Mouse (Mus musculus) c-Kit-positive CD71-positive TER-119-positive erythroid progenitor cells, embryonic 14.5 days (primary cell): ENCODE results near the gene Armc7.
A peak's percentile ranks its signal among the peaks of the same experiment; 100 is the strongest.
"Not testable (repeated sequence)": the region's sequence is repeated elsewhere in the genome, so short reads cannot be mapped to it uniquely, and the experiment has no call there.

Experiments
- DNase-seq: peaks from one replicate; pipeline ENCODE4 v3.0.0-alpha.2; 2013; ENCODE audit warnings: low spot score

The Armc7 gene

DNA sequence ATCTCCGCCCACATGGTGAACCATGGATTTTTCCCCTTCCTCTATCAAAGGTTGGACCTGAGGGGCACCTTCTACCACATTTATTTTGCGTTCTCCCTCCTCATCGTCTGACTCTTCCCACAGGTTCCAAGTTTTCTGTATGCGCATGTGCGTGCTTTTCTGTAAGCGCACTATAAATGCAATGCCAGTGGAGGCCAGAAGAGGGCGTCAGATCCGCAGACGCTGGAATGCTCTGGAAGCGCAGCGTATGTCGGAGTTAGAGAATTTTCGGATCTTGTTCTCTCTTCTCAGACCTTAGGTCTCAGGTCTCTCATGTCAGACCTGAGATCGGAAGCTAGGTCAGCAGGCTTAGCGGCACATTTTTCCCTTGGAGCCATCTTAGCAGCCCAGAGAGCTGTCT, 19.8 kb upstream of the Armc7 start:
- no peak for DNase-seq

GRCm38 (mm10) chr11:115456182-115456581, 19.3 kb upstream of the Armc7 start:
- DNase-seq: no peak

DNA sequence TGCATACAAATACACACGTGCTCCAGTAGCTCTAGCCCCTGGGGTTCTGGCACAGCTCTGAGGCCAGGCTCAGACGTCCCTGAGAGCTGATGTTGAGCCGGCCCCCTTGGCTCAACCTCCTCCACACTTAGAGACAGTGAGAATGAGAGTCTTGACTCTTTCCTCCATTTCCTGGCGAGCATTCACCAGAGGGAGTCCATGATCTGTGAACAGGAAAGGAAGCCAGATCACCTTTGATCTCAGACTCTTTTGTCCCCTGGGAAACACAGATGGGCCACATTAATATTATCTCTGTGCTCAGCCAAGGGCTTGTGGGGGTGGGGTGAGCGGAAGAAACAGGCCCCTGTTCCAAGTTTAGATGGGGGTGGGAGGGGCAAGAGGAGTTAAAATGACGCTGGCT, 18.1 kb upstream of the Armc7 start:
- DNase-seq: no peak

- DNase-seq: no peak
These were observed 14.5 kb upstream of the Armc7 start for GRCm38 (mm10) chr11:115460976-115461375.

DNA sequence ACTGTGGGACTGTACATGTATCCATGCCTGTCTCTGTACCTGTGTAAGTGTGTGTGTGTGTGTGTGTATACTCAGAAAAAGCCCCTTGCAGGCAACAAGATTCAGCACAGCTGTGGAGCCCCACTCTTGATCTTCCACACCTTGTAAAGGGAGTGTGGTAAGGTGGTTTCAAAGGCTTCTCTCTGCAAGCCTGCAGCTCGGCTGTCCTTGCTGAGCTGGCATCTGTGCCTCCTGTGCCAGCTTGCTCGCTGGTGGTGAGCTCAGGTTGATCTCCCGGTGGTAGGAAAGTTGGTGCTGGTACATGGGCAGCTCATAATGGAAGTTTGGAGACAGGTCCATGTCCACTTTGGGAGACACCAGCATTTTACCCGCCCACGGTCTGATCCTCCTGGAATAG, 13.6 kb upstream of the Armc7 start:
- DNase-seq: no peak

DNA sequence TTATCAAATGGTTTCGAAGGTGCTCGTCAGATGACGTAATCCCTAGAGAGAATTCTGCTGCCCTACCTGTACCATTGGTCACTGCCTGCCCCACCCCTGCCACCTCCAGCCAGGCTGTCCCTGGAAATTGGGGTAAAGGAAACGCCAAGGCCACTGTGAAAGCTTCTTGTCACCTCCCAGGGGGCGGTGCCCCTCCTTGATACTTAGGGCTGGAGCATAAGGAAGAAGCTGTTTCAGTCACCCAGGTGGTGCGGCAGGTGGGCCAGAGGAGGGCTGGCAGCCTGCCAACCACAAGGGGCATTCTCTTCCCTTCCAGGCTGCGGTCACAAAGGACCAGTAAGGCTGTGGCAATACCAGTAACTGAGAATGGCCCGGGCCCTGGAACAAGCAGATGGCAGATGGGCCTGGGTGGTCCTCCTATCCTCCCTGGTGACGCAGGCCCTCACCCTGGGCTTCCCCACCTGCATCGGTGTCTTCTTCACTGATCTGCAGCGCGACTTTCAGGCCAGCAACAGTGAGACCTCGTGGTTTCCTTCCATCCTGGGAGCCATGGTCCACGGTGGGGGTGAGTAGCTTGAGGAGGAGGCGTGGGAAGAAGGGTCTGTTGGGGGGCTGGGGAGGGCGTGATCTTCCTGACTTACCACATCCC, 13.1 kb upstream of the Armc7 start, which contains the start of gene Slc16a5:
Gene Slc16a5 (plus strand): TSS at position 232 of the 649 bp plus-strand sequence.
- no peak for DNase-seq

DNA sequence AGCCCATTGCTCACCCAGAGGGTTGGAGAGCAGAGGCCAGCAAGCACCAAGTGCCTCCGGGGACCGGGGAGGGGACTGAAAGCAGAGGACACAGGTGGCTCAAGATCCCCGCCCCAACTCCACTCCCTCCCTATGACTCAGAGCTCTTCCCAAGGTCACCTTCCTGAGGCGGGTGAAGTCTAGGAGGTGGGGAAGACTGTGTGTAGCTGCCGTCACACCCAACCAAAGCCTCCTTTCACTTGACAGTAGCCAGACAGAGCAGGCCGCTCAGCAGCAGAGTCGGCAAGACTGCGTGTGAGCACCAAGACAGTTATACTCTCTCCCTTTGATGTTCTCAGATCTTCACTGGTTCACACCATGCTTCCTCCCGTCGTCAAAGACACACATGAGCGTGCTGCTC, 12.1 kb upstream of the Armc7 start:
- no peak for DNase-seq

- DNase-seq: no peak
These were observed 10.6 kb upstream of the Armc7 start for GRCm38 (mm10) chr11:115464851-115465250.

GRCm38 (mm10) chr11:115467217-115467618, 8.2 kb upstream of the Armc7 start:
- no peak for DNase-seq

DNA sequence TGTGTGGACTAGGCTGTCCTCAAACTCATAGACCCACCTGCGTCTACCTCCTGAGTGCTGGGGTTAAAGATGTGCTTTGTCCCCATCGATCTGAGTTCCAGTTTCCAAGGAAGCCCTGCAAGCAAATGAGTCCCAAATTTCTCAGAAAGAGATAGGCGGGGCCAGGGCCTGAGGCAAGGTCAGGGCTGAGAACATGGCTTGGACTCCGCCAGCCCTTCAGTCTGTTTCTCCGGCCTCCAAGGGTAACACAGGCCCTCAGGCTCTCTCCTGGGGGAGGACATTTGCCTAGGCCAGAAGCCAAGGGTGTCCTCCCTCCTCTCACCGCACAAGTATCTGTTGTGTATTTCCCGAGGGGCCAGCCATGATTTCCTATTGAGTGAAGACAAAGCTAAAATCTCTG, 3.3 kb upstream of the Armc7 start:
- no peak for DNase-seq

DNA sequence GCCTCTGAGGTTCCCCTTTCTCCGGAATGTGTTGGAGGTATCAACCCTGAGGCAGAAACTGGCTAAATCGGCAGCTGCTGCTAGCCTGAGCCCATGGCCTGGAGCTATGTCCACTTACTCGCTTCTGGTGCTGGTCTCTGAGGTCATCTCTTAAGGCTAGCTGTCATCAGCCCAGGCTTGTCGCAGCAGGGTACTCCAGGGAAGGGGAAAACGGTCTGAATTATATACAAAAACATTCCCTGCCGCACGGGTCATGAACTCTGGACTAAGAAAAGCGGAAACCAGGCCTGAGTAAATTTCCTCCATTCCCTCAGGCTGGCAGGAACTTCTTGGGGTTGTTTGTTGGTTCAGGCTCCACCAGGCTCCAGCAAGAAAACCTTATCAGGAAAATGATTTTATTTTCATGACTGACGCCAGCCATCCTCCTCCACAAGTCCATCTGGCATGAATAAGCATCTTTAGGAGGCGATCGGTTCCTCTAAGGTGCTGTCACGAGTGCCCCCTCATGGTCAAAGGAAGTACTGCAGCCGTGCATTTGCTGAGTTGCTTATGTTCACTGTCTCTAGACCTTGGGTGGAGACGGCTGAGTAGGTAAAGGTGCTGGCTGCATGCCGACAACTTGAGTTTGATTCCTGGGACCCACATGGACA, 1.7 kb upstream of the Armc7 start:
- peak; percentile 98 for DNase-seq

DNA sequence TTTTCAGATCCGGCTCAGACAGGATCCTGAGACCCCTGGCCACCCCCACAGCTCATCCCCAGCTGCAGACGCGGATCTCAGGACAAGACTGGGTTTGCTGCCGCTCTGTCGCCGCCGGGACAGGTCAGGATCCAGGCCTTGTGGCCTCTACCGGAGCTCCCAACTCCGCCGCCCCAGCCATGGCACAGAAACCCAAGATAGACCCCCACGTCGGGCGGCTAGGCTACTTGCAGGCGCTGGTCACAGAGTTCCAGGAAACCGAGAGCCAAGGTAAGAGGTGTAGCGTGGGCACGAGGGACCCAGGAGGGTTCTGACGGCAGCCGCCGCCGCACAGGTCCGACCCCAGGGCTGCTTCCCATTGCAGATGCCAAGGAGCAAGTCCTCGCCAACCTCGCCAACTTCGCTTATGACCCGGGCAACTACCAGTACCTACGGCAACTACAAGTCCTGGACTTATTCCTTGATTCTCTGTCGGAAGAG, 331 bp downstream of the Armc7 start:
- no peak for DNase-seq

DNA sequence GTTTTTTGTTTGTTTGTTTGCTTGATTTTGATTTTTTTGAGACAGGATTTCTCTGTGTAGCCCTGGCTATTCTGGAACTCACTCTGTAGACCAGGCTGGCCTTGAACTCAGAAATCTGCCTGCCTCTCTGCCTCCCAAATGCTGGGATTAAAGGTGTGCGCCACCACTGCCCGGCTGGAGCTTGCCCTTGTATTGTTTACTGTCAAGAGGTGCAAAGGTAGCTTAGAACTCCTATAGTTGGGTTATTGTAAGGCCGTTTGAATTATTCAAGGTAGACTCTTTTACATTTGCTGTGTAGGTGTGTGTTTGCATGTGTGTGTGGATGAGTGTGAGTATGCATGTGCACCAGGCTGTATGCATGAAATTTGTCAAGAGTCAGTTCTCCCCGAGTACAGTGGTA, 1.2 kb downstream of the Armc7 start:
- DNase-seq: not testable (repeated sequence)

DNA sequence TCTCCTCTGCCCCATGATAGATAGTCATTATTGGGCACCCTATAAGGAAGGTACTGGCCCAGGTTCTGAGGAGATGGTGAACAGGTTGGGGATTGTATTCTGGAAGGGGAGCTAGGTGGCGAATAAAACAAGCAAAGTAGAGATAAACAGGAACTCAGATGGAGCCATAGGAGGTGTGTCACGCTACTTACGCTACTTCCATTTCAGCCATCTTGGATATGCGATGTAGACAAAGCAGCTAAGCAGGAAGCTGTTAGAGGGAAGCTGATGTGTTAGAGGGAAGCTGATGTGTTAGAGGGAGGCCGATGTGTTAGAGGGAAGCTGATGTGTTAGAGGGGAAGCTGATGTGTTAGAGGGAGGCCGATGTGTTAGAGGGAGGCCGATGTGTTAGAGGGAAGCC, 1.9 kb downstream of the Armc7 start:
- not testable (repeated sequence) for DNase-seq

- DNase-seq: no peak
These were observed 3.0 kb downstream of the Armc7 start for GRCm38 (mm10) chr11:115478296-115478938.

DNA sequence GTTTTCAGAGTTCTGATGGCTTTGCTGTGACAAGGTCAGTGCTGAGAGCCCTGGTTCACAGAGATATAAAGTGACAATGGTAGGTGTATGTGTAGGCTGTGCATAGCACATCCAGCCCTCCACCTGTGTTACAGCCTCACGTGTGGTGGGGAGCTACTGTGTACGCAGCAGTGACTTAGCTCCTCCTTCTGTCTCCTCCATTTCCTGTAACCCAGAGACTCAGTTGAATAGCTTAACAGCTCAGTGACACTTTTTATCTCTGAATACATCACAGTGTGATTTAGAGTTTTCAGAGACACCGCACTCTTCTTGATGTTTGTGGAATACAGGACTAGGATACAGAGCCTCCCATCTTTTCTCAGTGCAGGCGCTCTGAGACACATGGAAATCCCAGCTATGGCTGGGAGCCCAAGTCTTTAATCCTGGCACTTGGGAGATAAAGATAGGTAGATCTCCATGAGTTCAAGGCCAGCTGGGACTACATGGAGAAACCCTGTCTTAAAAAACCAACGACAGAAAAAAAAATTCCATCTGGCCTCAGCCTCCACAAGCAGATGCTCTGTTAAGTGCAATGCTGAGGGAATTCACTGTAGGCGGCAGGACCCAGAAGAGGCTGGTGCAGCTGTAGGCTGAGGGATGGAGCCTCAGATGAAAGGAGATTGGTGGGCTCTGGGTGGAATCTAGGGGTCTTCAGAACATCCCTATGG, 6.2 kb downstream of the Armc7 start:
- no peak for DNase-seq

- no peak for DNase-seq
These were observed 7.8 kb downstream of the Armc7 start for GRCm38 (mm10) chr11:115483278-115483677.

DNA sequence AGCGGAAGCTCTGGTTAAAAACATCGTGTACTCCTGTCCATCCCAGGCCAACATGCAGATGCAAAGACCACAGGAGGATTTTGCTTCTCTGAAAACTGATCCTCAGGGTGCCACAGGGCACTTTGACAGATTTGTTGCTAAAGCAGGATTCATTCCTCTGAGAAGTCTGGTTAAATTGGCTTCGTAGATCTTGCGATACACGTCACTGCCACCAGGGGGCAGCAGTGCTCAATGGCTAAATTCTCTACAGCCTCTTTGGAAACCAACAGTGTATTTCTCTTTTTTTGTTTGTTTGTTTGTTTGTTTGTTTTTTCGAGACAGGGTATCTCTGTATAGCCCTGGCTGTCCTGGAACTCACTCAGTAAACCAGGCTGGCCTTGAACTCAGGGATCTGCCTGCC, 8.3 kb downstream of the Armc7 start:
- DNase-seq: peak; percentile 83

GRCm38 (mm10) chr11:115485155-115485554, 9.7 kb downstream of the Armc7 start:
- no peak for DNase-seq

GRCm38 (mm10) chr11:115488551-115489104, 13.2 kb downstream of the Armc7 start:
- no peak for DNase-seq

DNA sequence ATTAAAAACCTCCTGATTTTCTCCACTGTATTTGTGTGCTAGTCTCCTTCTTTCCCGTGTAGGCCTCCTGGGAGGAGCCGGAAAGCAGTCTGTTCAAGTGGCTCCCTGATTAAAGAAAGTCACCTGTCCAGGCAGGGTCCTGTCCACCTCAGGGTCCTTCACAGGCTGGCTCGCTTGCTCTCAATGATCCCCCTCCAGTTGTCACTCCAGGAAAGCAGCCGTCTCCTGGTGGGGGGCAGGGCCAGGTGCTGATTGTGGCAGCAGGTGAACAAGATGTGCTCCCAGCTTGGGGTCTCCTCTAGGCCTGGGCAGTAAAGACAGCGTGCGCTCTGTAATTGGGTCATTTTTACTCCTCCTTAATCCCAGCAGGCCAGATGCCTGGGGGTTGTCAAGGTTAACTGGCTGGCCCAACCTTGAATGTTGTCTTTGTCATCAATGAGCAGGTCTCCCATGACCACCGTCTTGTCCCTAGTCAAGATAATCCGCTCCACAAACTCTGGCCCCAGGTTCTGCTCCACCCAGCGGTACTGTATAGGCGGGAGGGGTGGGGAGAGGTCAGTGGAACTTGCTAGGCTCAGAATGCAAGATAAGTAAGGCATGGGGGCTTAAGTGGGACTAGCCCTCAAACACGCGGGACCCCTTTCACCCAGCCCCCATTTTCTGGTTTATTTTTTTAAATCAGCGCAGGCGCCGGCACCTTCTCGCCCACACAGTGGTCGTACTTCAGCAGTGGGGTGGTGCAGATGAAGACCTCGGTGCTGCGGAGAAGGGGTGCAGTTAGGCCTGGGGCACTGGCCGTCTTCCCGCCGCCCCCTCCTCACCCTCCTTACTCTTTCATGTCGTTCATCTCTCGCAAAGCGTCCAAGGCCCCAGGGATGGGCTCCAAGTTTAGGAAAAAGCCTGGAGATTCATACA, 15.2 kb downstream of the Armc7 start:
- DNase-seq: no peak
